Mouse (Mus musculus) adrenal gland, adult 8-10 months (tissue): Measurements from ENCODE around the gene R3hdm1. TPM values are rescaled to one million over a fixed set of nuclear protein-coding genes. Genes with fewer than 3 reads are reported as not detected.
"Not testable (repeated sequence)": the region's sequence is repeated elsewhere in the genome, so short reads cannot be mapped to it uniquely, and the experiment has no call there.

ENCODE experiments used
- DNase-seq: peaks from one replicate; pipeline ENCODE4 v3.0.0; 2022
- total RNA-seq, 4 experiments: library from RNA; stranded (reverse); gene quantifications; 2 replicates each; pipeline ENCODE4 v1.2.4; 2022

Gene R3hdm1
- 100 to 1,000 TPM in 1 of 4 experiments, 10 to 100 TPM in 3; 65.5 to 109 (median 82.9) TPM for total RNA-seq

DNA sequence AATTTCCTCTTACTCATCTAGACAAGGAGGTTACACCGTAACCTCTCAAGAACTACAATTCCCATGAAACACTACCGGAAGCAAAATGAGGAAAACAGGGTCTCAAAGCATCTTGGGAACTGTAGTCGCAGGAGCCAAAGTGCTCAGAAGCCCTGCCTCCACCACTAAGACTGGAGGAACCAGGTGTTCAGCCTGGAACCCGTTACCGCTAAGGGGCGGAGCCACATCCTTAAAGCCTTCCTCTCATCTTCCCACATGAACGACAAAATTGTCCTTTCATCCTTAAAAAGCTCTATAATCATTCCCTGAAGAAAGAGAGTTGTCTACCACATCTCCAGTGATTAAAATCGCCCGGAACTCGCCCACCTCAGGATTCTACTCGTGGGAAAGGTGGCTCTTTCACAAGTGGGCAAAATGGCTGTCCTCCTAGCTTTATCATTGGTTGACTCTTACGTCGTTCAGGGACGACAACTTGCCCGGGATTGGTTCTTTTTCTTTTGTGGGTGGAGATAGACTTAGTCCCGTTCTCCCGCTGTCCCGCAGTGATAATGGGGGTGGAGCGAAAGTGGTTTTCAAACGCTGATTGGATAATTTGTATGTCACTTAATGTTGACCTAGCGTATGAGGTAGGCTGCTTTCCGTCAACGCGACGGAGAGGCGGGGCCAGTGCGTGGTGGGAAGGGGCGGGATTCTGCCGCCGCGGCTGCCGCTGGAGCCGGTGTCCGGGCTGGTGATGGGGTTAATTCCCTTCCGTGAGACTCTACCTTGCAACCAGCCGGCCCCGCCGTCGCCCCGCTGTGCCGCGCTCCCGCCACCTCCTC lies at the start of gene R3hdm1, which contains the start of gene Zranb3:
R3hdm1 (plus strand) TSS at position 661 of the 821 bp plus-strand sequence.
Zranb3 (minus strand) TSS at position 407 of the 821 bp plus-strand sequence.
- peak; percentile 98 for DNase-seq

DNA sequence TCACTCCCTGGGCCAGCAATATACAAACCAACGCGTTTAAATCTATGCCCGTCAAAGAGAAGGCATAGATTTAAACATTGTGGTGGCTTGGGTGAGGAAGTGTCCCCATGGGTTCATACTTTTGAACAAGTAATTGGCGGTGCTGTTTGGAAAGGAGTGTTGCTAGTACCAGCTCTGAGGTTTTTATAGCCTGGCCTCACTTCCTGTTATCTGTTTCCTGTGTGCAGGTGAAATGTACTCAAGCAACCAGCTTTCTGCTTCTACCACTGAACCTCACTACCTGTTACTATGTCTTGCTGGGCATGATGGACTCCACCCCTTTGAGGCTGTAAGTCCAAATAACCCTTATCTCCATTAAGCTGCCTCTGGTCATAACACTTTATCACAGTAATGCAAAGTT lies 45.8 kb upstream of the R3hdm1 start:
- no peak for DNase-seq

DNA sequence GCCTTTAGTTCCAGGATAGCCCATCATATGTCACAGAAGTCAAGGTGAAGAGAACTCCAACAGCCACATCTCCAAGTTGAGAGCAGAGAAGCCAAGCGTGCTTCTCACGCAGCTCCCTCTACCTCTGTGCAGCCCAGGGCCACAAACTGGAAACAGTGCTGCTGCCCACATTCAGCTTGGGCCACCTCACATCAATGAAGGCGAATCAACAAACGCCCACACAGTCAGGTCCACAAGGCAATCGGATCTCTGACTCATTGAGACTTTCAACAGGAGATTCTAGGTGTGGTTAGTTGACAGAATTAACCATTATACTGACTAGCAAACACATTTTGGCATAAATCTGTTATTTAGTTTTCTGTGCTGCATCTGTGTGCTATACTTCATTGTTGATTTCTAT lies 44.5 kb upstream of the R3hdm1 start:
- DNase-seq, result no peak

DNA sequence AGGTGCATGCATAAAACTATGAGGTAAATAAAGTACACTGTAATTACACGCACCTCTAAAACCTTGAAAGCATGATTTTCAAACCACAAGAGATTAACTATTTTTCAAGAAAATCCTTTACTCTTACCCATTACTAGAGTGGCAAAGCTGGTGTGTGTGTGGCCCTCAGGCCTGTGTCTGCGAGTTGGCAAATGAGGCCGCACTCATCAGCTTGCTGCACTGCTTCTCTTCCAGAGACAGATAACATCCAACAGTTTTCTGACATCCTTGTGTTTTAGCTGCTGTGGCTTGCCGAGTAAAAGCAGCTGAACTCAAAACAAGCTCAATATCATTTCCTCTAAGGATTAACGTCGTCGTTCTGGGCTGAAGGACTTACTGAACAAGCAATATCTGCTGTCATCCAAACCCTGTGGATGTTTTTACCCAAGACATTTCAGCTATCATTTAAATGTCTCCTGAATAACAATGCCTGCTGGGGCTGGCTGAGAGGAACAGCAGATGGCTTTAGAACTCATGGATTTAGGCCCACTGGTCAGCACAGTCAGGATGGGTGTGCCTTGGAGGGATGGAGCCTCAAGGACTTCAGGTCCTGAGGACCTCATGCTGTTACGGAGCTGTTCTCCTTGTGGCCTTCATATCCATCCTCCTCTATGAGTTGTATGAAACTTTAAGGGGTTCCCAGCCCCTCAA lies 42.3 kb upstream of the R3hdm1 start:
- no peak for DNase-seq

DNA sequence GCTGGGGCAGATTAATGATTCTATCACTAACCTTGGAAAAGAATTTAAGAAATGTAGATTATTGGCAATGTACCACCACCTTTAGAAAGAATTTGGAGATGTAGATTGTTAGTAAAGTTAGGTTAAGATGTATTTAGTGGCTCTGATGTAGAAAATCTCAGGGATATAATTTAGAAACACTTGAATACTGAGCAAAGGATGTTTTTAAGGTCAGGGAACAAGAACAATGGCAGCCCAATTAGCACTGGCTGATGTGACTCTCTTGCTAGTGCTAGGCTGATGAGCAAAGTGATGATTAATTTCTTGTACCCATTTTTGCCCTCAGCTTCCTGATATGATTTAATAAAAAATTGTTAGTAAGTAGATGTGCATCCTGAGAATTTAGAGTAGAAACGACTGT lies 41.7 kb upstream of the R3hdm1 start:
- DNase-seq, result no peak

DNA sequence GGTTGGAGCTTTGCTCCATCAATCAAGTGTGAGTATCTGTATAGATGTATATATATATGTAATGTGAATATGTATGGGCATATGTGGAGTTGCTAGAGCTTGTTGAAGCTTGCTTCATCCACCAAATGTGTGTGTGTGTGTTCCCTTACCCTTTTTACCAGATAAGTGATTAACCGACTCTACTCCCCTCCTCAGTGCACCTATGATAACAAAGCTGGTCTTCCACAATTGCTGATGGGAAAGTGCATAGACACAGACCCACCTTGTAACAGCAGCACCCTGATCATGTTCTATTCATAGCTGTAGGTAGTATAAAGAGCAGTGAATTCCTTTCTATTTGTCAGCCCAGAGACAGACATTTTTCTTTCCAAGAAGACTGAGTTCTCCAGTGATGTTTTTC lies 40.9 kb upstream of the R3hdm1 start:
- DNase-seq, result no peak

DNA sequence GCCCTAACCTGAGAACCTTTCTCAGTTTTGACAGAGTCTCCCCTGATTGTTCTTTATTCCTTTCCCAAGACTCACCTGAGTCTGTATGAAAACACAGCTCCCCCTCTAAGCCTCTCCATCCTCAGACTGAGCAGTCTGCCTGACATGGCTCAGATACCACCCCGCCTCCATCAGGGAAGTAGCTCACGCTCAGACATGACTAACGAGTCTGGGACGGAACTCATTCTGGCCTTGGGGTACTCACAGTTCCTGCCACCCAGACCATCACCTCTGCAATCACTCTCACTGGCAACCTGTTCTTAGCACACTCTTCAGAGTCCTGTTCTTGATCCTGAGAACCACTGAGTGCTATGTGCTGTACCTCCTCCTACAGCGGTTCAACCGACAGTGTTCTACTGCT lies 38.4 kb upstream of the R3hdm1 start:
- no peak for DNase-seq

DNA sequence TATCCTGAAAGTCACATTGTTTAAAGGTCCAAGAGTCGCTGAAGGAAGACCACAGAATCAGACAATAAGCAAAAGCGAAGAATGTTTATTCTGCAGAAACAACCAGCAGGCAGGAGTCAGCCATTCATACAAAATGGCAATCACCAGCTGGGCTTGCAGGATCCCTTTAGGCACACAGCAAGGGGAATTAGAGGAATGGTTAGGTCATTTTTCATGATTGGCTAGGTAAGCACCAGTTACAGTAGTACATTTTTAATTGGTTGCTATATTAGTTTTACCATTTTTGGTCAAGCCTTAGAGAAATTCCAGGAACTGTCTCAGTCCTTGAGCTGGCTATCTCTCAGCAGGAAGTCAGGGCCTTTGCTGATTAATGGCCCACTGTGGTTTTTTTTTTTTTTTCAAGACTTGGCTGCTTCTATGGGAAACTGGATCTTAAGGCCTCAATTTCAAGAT lies 34.1 kb upstream of the R3hdm1 start:
- DNase-seq, result peak; percentile 10

DNA sequence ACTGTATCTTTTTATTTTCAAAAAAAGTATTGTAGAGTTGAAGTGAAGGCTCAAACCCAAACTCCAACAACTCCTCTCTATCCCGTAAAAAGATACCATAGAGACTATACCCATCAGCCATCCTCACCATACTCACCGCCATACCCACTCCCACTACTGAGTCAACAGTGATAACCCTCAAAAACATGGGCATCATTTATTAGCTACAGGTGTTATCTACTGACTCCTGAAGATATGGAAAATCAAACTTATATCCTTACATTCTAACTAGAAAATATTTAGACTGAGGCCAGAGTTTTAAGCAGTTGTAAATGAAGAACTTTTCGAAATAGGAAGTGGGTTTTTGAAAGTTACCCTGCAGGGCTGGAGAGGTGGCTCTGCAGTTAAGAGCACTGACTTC lies 33.1 kb upstream of the R3hdm1 start:
- DNase-seq, result no peak

DNA sequence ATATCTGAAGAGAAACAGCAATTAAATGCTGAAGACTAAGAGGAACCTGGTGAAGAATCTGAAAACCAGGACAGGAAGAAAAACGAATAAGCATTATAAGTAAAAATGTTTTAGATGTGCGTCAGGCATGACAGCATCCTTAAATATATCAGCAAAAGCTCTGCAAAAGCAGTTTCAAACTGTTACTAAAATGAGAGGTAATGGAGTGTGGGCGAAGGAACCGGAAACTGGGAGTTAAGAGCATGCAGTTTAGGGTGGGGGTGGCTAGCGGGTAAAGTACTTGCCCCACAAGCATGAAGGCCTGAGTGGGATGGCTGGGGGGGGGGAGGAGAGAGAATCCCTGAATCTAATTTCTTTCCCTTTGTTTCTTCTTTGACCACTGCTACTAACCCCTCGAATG lies 30.1 kb upstream of the R3hdm1 start:
- no peak for DNase-seq

DNA sequence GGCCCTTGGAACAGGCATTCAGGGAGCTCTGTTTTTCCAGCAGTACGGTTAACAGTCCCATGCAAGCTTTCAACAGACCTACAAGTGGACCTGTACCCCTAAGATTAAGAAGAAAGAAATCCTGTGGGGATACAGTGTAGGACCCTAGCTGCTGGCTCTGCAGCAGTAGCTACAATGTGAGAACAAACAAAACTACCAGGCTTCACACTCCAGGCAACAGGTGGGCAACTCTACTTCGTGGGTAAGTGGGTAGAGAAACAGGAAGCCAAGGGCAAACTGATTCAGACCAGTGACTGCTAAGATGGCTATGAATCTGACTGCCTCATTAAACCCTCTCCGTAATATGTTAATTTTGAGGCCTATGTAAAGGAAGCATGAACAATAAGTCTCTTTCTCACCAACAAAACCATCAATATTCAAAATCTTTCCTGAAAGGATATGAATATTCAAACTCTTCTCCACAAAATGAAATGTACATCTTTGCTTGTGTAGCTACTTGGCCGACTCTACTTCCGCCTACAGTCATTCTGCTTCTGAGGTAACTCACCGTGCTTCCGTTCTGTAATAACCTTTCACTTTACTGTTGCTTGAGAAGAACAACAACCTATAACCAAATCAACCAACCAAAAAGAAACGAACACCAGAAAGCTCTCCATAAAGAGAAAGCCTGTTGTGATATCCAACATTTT lies 26.2 kb upstream of the R3hdm1 start:
- no peak for DNase-seq

DNA sequence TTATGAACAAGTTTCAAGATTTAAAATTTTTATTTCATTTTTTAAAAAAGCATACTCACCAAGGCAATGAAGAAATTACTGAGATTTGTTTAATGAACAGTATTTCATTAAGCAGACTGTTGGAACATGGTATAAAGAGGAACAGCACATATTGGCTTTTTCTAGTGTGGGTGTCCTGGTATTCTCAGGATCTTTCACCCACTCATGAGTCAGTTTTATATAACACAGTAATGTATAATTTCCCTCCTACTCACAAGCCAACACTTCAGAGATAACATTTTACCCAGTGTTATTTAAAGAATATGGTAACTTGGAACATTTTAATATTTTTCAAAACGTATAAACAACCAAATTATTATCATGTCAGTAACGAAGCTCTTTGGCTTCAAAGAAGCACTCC lies 25.3 kb upstream of the R3hdm1 start:
- DNase-seq, result no peak

DNA sequence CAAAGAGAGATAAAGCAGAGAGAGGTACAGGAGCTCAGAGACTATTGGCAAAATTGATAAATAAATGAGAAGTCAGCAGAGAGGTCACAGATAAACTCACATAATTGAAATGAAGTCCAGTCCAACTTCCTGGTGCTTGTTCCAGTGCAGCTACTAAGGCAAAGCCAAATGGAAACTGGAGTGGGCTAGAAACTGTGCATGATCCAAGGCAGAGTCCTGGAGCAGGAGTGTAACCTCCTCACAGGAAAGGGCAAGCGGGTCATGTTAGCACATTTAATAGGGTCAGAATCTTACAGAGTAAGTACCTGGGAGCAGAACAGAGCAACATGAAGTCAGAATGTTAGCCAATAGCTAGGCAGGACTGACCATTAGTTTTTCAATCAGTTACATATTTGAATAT lies 24.5 kb upstream of the R3hdm1 start:
- DNase-seq, result no peak

DNA sequence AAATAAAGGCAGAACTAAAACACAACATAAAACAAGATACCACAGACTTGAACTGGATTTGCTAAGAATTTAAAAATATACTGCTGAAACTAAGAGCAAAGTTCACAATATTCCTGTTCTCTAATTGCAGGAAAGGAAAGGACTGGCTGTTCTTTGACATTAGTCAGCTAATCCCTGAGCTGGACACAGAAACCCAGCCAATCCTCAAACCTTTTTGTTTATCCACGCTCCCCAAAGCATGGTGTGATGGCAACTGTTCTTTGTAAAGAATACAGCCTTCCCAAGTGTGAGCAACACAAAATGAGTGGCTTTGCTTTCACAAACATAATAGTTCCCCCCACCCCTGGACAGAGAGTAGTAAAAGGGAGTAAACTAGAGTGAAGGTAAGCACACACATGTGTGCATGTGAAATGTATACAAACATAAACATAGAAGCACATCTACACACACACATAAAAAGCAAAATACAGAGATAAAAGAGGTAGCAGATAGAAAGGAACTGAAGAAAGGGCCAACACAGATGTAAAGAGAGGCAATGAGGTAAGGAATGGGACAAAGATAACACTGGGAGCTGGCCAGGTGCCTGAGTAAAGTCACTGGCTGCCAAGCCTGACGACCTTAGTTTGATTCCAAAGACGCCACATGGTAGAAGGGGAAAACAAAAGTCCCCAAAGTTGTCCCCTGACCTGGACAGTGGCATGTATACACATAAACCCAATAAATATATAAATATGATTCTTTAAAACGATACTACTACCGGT lies 22.0 kb upstream of the R3hdm1 start:
- DNase-seq, result no peak

DNA sequence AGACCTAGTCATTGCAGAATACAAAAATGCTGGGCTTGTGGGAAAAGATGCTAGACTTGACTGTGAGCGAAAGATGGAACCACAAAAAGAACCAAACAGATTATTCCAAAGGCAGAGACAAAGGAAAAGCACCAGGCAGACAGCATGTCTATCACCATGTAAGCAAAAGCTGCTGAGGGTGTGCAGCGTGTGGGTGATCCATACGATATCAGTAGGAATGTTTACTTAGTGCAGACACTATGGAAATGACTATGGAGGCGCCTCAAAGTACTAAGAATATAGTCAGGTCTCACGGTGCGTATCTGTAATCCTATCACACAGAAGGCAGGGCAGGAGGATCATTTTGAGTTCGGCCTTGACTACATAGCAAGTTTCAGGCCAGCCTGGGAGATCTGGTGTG lies 21.2 kb upstream of the R3hdm1 start:
- no peak for DNase-seq

DNA sequence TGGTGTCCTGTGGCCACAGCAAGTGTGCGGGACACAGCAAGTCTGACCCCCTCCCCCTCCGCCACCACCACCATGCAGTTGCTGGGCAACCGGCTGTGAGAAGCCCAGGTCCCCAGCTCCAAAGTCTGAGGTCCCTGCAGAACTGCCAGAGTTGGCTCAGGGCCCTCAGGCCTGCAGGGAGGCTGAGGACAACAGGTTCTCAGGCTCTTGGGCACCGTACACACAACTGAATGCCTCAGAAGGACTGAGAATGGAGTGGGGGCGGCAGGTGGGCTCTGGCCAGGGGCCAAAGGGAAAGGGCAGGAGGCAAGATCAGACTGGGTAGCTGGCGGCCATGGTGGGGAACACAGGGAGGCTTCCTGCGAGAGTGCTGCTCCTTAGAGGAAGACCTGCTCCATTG lies 20.3 kb upstream of the R3hdm1 start:
- no peak for DNase-seq

DNA sequence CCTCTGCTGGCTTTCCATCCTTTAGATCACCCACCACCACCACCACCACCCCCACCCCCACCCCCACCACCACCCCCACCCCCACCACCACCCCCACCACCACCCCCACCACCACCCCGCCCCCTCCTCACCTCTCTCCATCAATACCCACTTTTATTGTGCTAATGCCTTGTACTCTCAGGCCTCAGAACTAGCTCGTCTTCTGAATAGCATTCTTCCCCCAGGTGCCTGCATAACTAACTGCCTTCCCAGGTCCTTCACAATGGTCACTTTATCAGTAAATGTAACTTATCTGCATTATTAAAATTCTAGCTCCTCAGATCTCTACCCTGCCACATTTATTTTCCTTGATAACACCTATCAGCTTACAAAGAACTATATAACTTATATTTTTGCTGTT lies 8.4 kb upstream of the R3hdm1 start:
- DNase-seq, result no peak

DNA sequence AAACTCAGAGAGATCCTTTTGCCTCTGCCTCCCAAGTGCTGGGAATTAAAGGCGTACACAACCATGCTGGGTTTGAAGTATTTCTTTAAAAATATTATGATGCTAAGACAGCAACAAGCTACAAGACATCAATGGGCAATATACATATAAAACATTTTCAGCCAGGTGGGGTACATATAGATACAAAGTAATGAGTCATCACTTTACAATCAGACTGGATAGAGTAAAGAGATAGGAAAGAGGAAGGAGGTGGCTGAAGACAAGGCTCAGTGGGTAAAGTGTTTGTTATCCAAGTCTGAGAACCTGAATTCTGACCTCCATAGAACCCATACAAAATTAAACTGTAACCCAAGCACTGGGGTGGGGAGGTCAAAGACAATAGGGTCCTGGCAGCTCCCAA lies 4.8 kb upstream of the R3hdm1 start:
- DNase-seq, result no peak

DNA sequence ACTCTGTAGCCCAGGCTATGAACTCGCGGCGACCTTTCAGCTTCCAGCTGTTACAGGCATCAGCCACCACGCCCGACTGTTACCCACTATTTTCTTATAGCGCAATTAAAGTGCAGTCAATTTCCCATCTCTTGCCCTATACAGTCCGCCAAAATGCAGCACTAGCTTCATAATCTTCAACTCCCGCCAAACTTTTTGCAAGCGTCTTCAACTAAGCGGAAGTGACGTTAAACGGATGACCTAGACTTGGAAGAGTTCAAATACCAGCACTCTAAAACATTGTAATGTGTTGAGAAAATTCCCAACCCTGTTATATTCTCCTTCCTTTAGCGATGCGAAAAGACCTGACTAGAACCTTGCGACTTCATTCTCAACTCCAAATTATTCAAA lies 855 bp upstream of the R3hdm1 start:
- peak; percentile 47 for DNase-seq

DNA sequence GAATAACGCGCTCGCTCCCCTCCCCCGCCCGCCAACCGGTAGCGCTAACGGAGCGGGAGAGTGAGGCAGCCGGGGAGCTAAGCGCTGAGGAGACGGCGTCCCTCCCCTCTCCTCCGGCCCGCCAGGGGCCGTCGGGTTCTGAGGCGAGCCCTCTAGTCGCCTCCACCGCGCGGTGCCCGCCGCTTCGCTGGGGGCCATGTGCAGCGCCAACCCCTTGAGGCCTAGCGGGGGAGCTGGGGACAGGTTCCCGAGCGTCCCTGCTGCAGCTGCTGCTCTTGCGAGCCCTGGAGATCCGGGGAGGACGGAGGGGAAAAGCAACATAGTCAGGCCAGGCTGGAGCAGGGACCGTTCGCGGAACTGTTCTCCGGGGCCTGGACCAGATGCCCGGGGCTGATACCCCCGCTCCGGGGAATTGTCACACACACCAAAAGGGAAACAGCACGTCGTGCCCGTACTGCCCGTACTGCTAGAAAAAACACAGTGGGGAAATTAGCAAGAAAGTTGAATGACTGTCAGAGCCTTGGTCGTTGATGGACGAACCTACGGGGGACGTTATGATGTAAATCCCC lies 503 bp downstream of the R3hdm1 start:
- DNase-seq, result no peak

DNA sequence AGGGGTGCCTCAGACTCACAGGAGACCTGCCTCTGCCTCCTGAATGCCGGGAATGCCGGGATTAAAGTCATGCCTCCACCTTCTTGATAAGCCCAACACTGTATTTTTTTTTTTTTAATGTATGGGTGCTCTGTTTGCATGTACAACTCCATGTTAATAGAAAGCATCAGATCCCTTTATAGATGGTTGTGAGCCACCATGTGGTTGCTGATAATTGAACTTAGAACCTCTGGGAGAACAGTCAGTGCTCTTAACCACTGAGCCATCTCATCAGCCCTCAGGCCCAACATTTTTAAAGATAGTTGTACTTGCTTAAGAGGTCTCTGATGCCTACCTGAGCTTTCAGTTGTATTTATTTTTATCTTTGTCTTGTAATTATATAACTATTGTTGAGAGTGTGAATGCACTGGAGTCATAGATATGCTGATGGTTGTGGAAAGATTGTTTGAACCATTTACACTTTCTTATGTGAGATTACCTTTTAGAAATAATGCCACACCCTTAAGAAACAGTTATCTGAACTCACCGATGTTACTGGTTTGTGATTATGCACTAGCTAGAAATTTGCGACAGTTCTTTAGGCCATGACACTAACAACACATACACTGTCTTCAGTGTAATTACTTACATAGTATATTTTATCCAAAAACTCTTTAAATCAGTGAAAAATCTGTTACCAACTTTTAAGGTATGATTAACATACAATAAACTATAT lies 18.0 kb downstream of the R3hdm1 start:
- DNase-seq, result no peak

DNA sequence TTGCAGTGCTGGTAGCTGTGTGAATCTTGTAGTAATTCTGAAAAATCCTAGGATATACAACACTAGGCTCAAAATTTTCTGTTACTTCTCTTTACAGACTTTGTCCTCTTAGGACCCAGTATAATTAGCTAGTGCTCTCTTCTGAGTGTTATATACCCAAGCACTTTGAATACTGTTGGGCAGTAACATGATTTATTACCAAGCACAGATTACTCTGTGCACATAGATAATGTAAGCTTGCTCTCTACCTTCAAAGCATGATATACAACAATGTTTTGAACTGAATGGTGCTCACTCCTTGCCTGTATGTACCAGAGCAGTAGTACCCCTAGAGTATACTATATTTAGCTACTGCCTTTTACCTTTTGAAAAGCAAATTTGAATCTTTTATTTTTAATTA lies 33.1 kb downstream of the R3hdm1 start:
- DNase-seq, result not testable (repeated sequence)
